Mouse (Mus musculus): ENCODE data around the gene Arpp21.

- TF ChIP-seq CTCF (IDR thresholded peaks at IDR 0.05; ENCODE audit: control insufficient read depth, insufficient read depth, low read length) (no peak), POLR2A (IDR thresholded peaks at IDR 0.05; ENCODE audit: borderline replicate concordance, control insufficient read depth, low read depth, low read length) (no peak)
These were observed 164.8 kb downstream of the Arpp21 start for GRCm38 (mm10) chr9:112070961-112071360.
